ENCODE assay signal across 8 mouse cellular contexts in genomic region chr7:45367020-45367880, GRCm38 (mm10). TPM values are rescaled to one million over a fixed set of nuclear protein-coding genes. Genes with fewer than 3 reads are reported as not detected.
A peak's percentile ranks its signal among the peaks of the same experiment; 100 is the strongest.
DNase-seq lines count a peak whose midpoint lies in the region; ATAC-seq and TF ChIP-seq lines count a peak whose summit lies in the region.

No protein-coding gene starts in this region.

- TF ChIP-seq CTCF in liver, adult 2 months (IDR thresholded peaks at IDR 0.05; ENCODE audit: low read depth, low read length): peak; percentile 77

- peak; percentile 87 for ATAC-seq in erythroblast, adult 5-6 weeks (replicated peaks; ENCODE audit: low FRiP score, poor library complexity, severe bottlenecking)
- peak; percentile 80 for ATAC-seq in heart, embryonic 11.5 days (replicated peaks; ENCODE audit: insufficient number of reproducible peaks, low FRiP score, low TSS enrichment)
- ATAC-seq in kidney, embryonic 16.5 days (ENCODE audit: low FRiP score, low TSS enrichment): peak; percentile 79

- peak overlapping the region; percentile 56 for H3K4me3 ChIP-seq in heart, embryonic 11.5 days (ENCODE audit: low read depth, low read length)
- H3K4me3 ChIP-seq in kidney, embryonic 16.5 days (ENCODE audit: low read length): peak overlapping the region; percentile 60
- H3K4me3 ChIP-seq in liver, adult 2 months (ENCODE audit: insufficient read depth, low read depth, low read length): peak overlapping the region; percentile 58
- peak overlapping the region; percentile 42 for H3K4me3 ChIP-seq in myocyte

- peak overlapping the region; percentile 54; the same call in 1 of the 2 replicates for H3K27ac ChIP-seq in heart, embryonic 11.5 days (ENCODE audit: low read depth, low read length)
- H3K27ac ChIP-seq in kidney, embryonic 16.5 days (ENCODE audit: low read length): peak overlapping the region; percentile 43; the same call in 1 of the 2 replicates
- H3K27ac ChIP-seq in liver, adult 2 months (replicated peaks; ENCODE audit: insufficient read depth, low read depth, low read length): no peak overlapping the region

- H3K4me2 ChIP-seq in heart, embryonic 11.5 days: peak overlapping the region; percentile 98
- peak overlapping the region; percentile 98 for H3K4me2 ChIP-seq in kidney, embryonic 16.5 days (replicated peaks; ENCODE audit: low read depth, low read length)
- H3K4me2 ChIP-seq in myocyte (ENCODE audit: low read depth): peak overlapping the region; percentile 71

- no peaks in the 10 kb centered on the region for H3K9me3 ChIP-seq in heart, embryonic 11.5 days (replicated peaks; ENCODE audit: control insufficient read depth, low read length)
- no peaks in the 10 kb centered on the region for H3K9me3 ChIP-seq in kidney, embryonic 16.5 days (ENCODE audit: low read length)

- H3K36me3 ChIP-seq in heart, embryonic 11.5 days (ENCODE audit: control insufficient read depth, insufficient read depth, low read length): no peaks in the 10 kb centered on the region
- H3K36me3 ChIP-seq in kidney, embryonic 16.5 days (ENCODE audit: insufficient read depth, low read length): no peaks in the 10 kb centered on the region; the same call in 1 of the 2 replicates
- H3K36me3 ChIP-seq in liver, adult 2 months (ENCODE audit: control insufficient read depth, insufficient read depth, low read length): no peaks in the 10 kb centered on the region
- no peaks in the 10 kb centered on the region for H3K36me3 ChIP-seq in myocyte (ENCODE audit: control insufficient read depth, insufficient read depth)
- no peaks in the 10 kb centered on the region for H3K36me3 ChIP-seq in splenic B cell, adult 2 months (ENCODE audit: control insufficient read depth, insufficient read depth, low read length, poor library complexity, severe bottlenecking)

- peak; percentile 99 for DNase-seq in B cell, adult 2 months
- peak; percentile 99 for DNase-seq in brain, adult 2 months (ENCODE audit: low read depth, low spot score)
- peak; percentile 70 for DNase-seq in liver, adult 2 months (ENCODE audit: extremely low read depth, low read depth, low spot score)
- DNase-seq in splenic B cell, adult 2 months (ENCODE audit: low read depth, low spot score): peak; percentile 98

- whole genome bisulfite sequencing in heart, embryonic 11.5 days (ENCODE audit: insufficient replicate concordance): under 1% methylated on average over 70 of the region's 70 CpGs
- WGBS in kidney, embryonic 16.5 days: under 1% methylated on average over 70 of the region's 70 CpGs
- 1% methylated on average over 70 of the region's 70 CpGs for WGBS in liver, adult 2 months

- H3K27me3 ChIP-seq in heart, embryonic 11.5 days (ENCODE audit: control insufficient read depth, insufficient read depth, low read length): peaks cover 56% of the 10 kb centered on the region
- H3K27me3 ChIP-seq in kidney, embryonic 16.5 days (ENCODE audit: insufficient read depth, low read length): peaks cover 57% of the 10 kb centered on the region
- H3K27me3 ChIP-seq in liver, adult 2 months (ENCODE audit: control insufficient read depth, insufficient read depth, low read length): no peaks in the 10 kb centered on the region
- H3K27me3 ChIP-seq in myocyte (ENCODE audit: control insufficient read depth, insufficient read depth, insufficient read length): no peaks in the 10 kb centered on the region
- no peaks in the 10 kb centered on the region for H3K27me3 ChIP-seq in splenic B cell, adult 2 months (ENCODE audit: control insufficient read depth, insufficient read depth, low read length, poor library complexity, severe bottlenecking)

- H3K4me1 ChIP-seq in heart, embryonic 11.5 days (ENCODE audit: control insufficient read depth, insufficient read depth, low read length): peaks cover 25% of the 10 kb centered on the region
- H3K4me1 ChIP-seq in kidney, embryonic 16.5 days (ENCODE audit: insufficient read depth, low read length): peaks cover 28% of the 10 kb centered on the region
- H3K4me1 ChIP-seq in liver, adult 2 months (ENCODE audit: control insufficient read depth, insufficient read depth, low read length): no peaks in the 10 kb centered on the region

- H3K79me2 ChIP-seq in liver, adult 2 months (ENCODE audit: control insufficient read depth, insufficient read depth, low read length): no peaks in the 10 kb centered on the region
- no peaks in the 10 kb centered on the region for H3K79me2 ChIP-seq in myocyte (ENCODE audit: control insufficient read depth, insufficient read depth)

- peak overlapping the region; percentile 27 for H3ac ChIP-seq in myocyte (ENCODE audit: control insufficient read depth, insufficient read length)

- no peak for TF ChIP-seq POLR2A in liver, adult 2 months (IDR thresholded peaks at IDR 0.05; ENCODE audit: extremely low read depth, insufficient read depth, low read length)
- peak; percentile 61 for TF ChIP-seq POLR2A in myocyte (IDR thresholded peaks at IDR 0.05; ENCODE audit: insufficient read length, low read depth)

- H3K9ac ChIP-seq in heart, embryonic 11.5 days (ENCODE audit: low read depth, low read length): peak overlapping the region; percentile 72
- peak overlapping the region; percentile 67 for H3K9ac ChIP-seq in kidney, embryonic 16.5 days (replicated peaks; ENCODE audit: low read length)
- H3K9ac ChIP-seq in liver, adult 2 months (ENCODE audit: low read depth, low read length): peak overlapping the region; percentile 60

TF ChIP-seq in myocyte, 11 proteins besides CTCF, POLR2A, EP300 and RAD21:
- TF ChIP-seq POLR2AphosphoS2 (IDR thresholded peaks at IDR 0.05; ENCODE audit: insufficient read length, low read depth) (peak; percentile 35), TCF12 (IDR thresholded peaks at IDR 0.05; ENCODE audit: insufficient read depth, poor library complexity, severe bottlenecking) (no peak), E2F4 (IDR thresholded peaks at IDR 0.05; ENCODE audit: insufficient read depth) (peak; percentile 38)

RNA-seq across cellular contexts. Expression of gene Ppfia3, which starts 0.4 kb away (rescaled TPM):
- total RNA-seq in erythroblast, adult 5-6 weeks (2015; ENCODE audit: low replicate concordance): 1.9 TPM in 1 of 2 replicates, not detected in the other
- total RNA-seq in erythroblast, adult 5-6 weeks (2017; ENCODE audit: low replicate concordance): 0.26 TPM in 1 of 2 replicates, not detected in the other
- 2.0 and 3.7 TPM in 2 replicates for polyA plus RNA-seq in heart, embryonic 11.5 days (2014; fragmentation: Nextera tagmentation; extraction: Ambion mirVana)
- 5.1 and 6.3 TPM in 2 replicates for polyA plus RNA-seq in kidney, embryonic 16.5 days (2015; fragmentation: Nextera tagmentation; extraction: Ambion mirVana)
- total RNA-seq in liver, adult 2 months (2014; rRNA removed): 0.07 TPM in 1 of 2 replicates, not detected in the other
- polyA plus RNA-seq in liver, adult 2 months (2012; rRNA removed): 0.14 TPM in 1 of 2 replicates, not detected in the other
- polyA plus RNA-seq in myocyte (2012; fragmentation: generic; extraction: Trizol): 6.6 TPM

RNA-seq across cellular contexts. Expression of gene Lin7b, which starts 3.1 kb away (rescaled TPM):
- 1.5 TPM in 1 of 2 replicates, not detected in the other for total RNA-seq in erythroblast, adult 5-6 weeks (2015; ENCODE audit: low replicate concordance)
- total RNA-seq in erythroblast, adult 5-6 weeks (2017; ENCODE audit: low replicate concordance): 5.4 TPM in 1 of 2 replicates, not detected in the other
- 1.6 and 1.7 TPM in 2 replicates for polyA plus RNA-seq in heart, embryonic 11.5 days (2014; fragmentation: Nextera tagmentation; extraction: Ambion mirVana)
- 1.7 and 1.9 TPM in 2 replicates for polyA plus RNA-seq in kidney, embryonic 16.5 days (2015; fragmentation: Nextera tagmentation; extraction: Ambion mirVana)
- not detected in 2 replicates for total RNA-seq in liver, adult 2 months (2014; rRNA removed)
- not detected in 2 replicates for polyA plus RNA-seq in liver, adult 2 months (2012; rRNA removed)
- polyA plus RNA-seq in myocyte (2012; fragmentation: generic; extraction: Trizol): 2.4 TPM

RNA-seq across cellular contexts. Expression of gene Snrnp70, which starts 28.3 kb away (rescaled TPM):
- 50.5 and 70.2 TPM in 2 replicates for total RNA-seq in erythroblast, adult 5-6 weeks (2015; ENCODE audit: low replicate concordance)
- 169 and 259 TPM in 2 replicates for total RNA-seq in erythroblast, adult 5-6 weeks (2017; ENCODE audit: low replicate concordance)
- 51.6 and 72.0 TPM in 2 replicates for polyA plus RNA-seq in heart, embryonic 11.5 days (2014; fragmentation: Nextera tagmentation; extraction: Ambion mirVana)
- 211 and 227 TPM in 2 replicates for polyA plus RNA-seq in kidney, embryonic 16.5 days (2015; fragmentation: Nextera tagmentation; extraction: Ambion mirVana)
- total RNA-seq in liver, adult 2 months (2014; rRNA removed): 43.3 and 46.4 TPM in 2 replicates
- 59.2 and 101 TPM in 2 replicates for polyA plus RNA-seq in liver, adult 2 months (2012; rRNA removed)
- polyA plus RNA-seq in myocyte (2012; fragmentation: generic; extraction: Trizol): 189 TPM

RNA-seq across cellular contexts. Expression of gene Hrc, which starts 32.2 kb away (rescaled TPM):
- total RNA-seq in erythroblast, adult 5-6 weeks (2015; ENCODE audit: low replicate concordance): not detected in 2 replicates
- not detected in 2 replicates for total RNA-seq in erythroblast, adult 5-6 weeks (2017; ENCODE audit: low replicate concordance)
- 24.3 and 30.1 TPM in 2 replicates for polyA plus RNA-seq in heart, embryonic 11.5 days (2014; fragmentation: Nextera tagmentation; extraction: Ambion mirVana)
- polyA plus RNA-seq in kidney, embryonic 16.5 days (2015; fragmentation: Nextera tagmentation; extraction: Ambion mirVana): 1.7 and 1.8 TPM in 2 replicates
- total RNA-seq in liver, adult 2 months (2014; rRNA removed): 0.28 TPM in 1 of 2 replicates, not detected in the other
- polyA plus RNA-seq in liver, adult 2 months (2012; rRNA removed): not detected in 2 replicates
- polyA plus RNA-seq in myocyte (2012; fragmentation: generic; extraction: Trizol): 173 TPM

RNA-seq across cellular contexts. Expression of gene Trpm4, which starts 33.7 kb away (rescaled TPM):
- 0.42 TPM in 1 of 2 replicates, not detected in the other for total RNA-seq in erythroblast, adult 5-6 weeks (2015; ENCODE audit: low replicate concordance)
- not detected in 2 replicates for total RNA-seq in erythroblast, adult 5-6 weeks (2017; ENCODE audit: low replicate concordance)
- polyA plus RNA-seq in heart, embryonic 11.5 days (2014; fragmentation: Nextera tagmentation; extraction: Ambion mirVana): 7.0 and 9.8 TPM in 2 replicates
- 22.3 and 23.6 TPM in 2 replicates for polyA plus RNA-seq in kidney, embryonic 16.5 days (2015; fragmentation: Nextera tagmentation; extraction: Ambion mirVana)
- total RNA-seq in liver, adult 2 months (2014; rRNA removed): 1.2 TPM in 2 replicates
- 1.2 and 1.5 TPM in 2 replicates for polyA plus RNA-seq in liver, adult 2 months (2012; rRNA removed)
- 27.3 TPM for polyA plus RNA-seq in myocyte (2012; fragmentation: generic; extraction: Trizol)
